Mouse (Mus musculus) lung, adult 2 months (tissue): ENCODE measurements around the gene Brap.

Experiments
- CTCF ChIP-seq: fragments of 200-500 bp; IDR thresholded peaks from 2 replicates; pipeline ENCODE4 v1.5.1; 2011; ENCODE audit warnings: mild to moderate bottlenecking, low read length, control low read depth; ENCODE audit not compliant: insufficient read depth
- POLR2A ChIP-seq: fragments of 200-500 bp; IDR thresholded peaks from 2 replicates; pipeline ENCODE4 v1.6.1; 2011; ENCODE audit warnings: low read depth, mild to moderate bottlenecking, control low read depth, low read length, borderline replicate concordance; ENCODE audit errors: extremely low read depth

GRCm38 (mm10) chr5:121704512-121705248, 44.3 kb downstream of the Brap start:
- TF ChIP-seq CTCF (no peak), POLR2A (no peak)
